Mouse (Mus musculus): ENCODE results near the gene N4bp2l1.
A peak's percentile ranks its signal among the peaks of the same experiment; 100 is the strongest.

The N4bp2l1 gene

GRCm38 (mm10) chr5:150598202-150599119 lies 1.5 kb upstream of the N4bp2l1 start:
- no peak for DNase-seq

GRCm38 (mm10) chr5:150595366-150596016 lies 1.5 kb downstream of the N4bp2l1 start:
- no peak for DNase-seq

GRCm38 (mm10) chr5:150594649-150595339 lies 2.2 kb downstream of the N4bp2l1 start:
- no peak for DNase-seq

- peak; percentile 38 for DNase-seq
These were observed 3.0 kb downstream of the N4bp2l1 start for GRCm38 (mm10) chr5:150593756-150594648.

GRCm38 (mm10) chr5:150592904-150593755 lies 3.9 kb downstream of the N4bp2l1 start:
- DNase-seq, result no peak

- DNase-seq, result no peak
These were observed 4.6 kb downstream of the N4bp2l1 start for GRCm38 (mm10) chr5:150592186-150592903.

GRCm38 (mm10) chr5:150589945-150590344 lies 7.0 kb downstream of the N4bp2l1 start:
- DNase-seq, result no peak

GRCm38 (mm10) chr5:150584337-150584729 lies 12.7 kb downstream of the N4bp2l1 start:
- DNase-seq, result no peak

- DNase-seq, result no peak
These were observed 13.2 kb downstream of the N4bp2l1 start for GRCm38 (mm10) chr5:150583622-150584336.

- DNase-seq, result no peak
These were observed 13.8 kb downstream of the N4bp2l1 start for GRCm38 (mm10) chr5:150583181-150583580.

GRCm38 (mm10) chr5:150581180-150581579 lies 15.8 kb downstream of the N4bp2l1 start:
- DNase-seq, result no peak

- DNase-seq, result no peak
These were observed 18.3 kb downstream of the N4bp2l1 start for GRCm38 (mm10) chr5:150578613-150579171.

- DNase-seq, result no peak
These were observed 20.2 kb downstream of the N4bp2l1 start for GRCm38 (mm10) chr5:150576832-150577231.

- DNase-seq, result no peak
These were observed 22.1 kb downstream of the N4bp2l1 start for GRCm38 (mm10) chr5:150574885-150575284.

- DNase-seq, result no peak
These were observed 22.6 kb downstream of the N4bp2l1 start for GRCm38 (mm10) chr5:150574403-150574802.

GRCm38 (mm10) chr5:150570496-150571219 lies 26.3 kb downstream of the N4bp2l1 start:
- no peak for DNase-seq

GRCm38 (mm10) chr5:150566971-150567370 lies 30.0 kb downstream of the N4bp2l1 start:
- DNase-seq, result no peak

- no peak for DNase-seq
These were observed 30.8 kb downstream of the N4bp2l1 start for GRCm38 (mm10) chr5:150566226-150566625.

GRCm38 (mm10) chr5:150564426-150564825 lies 32.6 kb downstream of the N4bp2l1 start:
- no peak for DNase-seq

All from kidney, adult 11 months (tissue).